Mouse (Mus musculus) limb, embryonic 15.5 days (tissue): Measurements from ENCODE around the gene Wdr5. TPM values are rescaled to one million over a fixed set of nuclear protein-coding genes. Genes with fewer than 3 reads are reported as not detected.
A peak's percentile ranks its signal among the peaks of the same experiment; 100 is the strongest.
"Not testable (repeated sequence)": the region's sequence is repeated elsewhere in the genome, so short reads cannot be mapped to it uniquely, and the experiment has no call there.

ENCODE experiments used
- ATAC-seq: fragments of 200-750 bp; cut with Nextera tagmentation; 2 replicates; pipeline ENCODE4 v1.8.0; 2017; ENCODE audit warnings: low read depth, moderate TSS enrichment; ENCODE audit not compliant: insufficient number of reproducible peaks, low FRiP score, low TSS enrichment
- H3K27ac ChIP-seq: fragments of 300-500 bp; sonication (generic); 2 replicates; pipeline ENCODE4 v1.5.1; 2015; ENCODE audit warnings: moderate library complexity, mild to moderate bottlenecking, inconsistent platforms
- H3K27me3 ChIP-seq: fragments of 300-500 bp; sonication (generic); 2 replicates; pipeline ENCODE4 v1.6.1; 2015; ENCODE audit warnings: inconsistent platforms
- H3K36me3 ChIP-seq: fragments of 300-500 bp; sonication (generic); 2 replicates; pipeline ENCODE4 v1.6.1; 2015; ENCODE audit warnings: inconsistent platforms
- H3K4me1 ChIP-seq: fragments of 300-500 bp; sonication (generic); 2 replicates; pipeline ENCODE4 v1.6.1; 2015; ENCODE audit warnings: inconsistent platforms
- H3K4me2 ChIP-seq: fragments of 300-500 bp; sonication (generic); 2 replicates; pipeline ENCODE4 v1.6.1; 2015; ENCODE audit warnings: mild to moderate bottlenecking, inconsistent platforms
- H3K4me3 ChIP-seq: fragments of 300-500 bp; sonication (generic); 2 replicates; pipeline ENCODE4 v1.5.1; 2015; ENCODE audit warnings: mild to moderate bottlenecking, inconsistent platforms
- H3K9ac ChIP-seq: fragments of 300-500 bp; sonication (generic); 2 replicates; pipeline ENCODE4 v1.6.1; 2015; ENCODE audit warnings: inconsistent platforms
- H3K9me3 ChIP-seq: fragments of 300-500 bp; sonication (generic); 2 replicates; pipeline ENCODE4 v1.6.1; 2016; ENCODE audit warnings: inconsistent platforms
- WGBS: fragments of 180-500 bp; shearing (Covaris S2); methylation state at CpG from one replicate; pipeline ENCODE4 v1.1.7; 2015; 5-methylcytosine and 5-hydroxymethylcytosine counted together
- polyA plus RNA-seq: library from polyadenylated mRNA; unstranded; fragments of >200 nt; fragmentation: Nextera tagmentation; extraction: Ambion mirVana; gene quantifications from 2 replicates; pipeline ENCODE4 v1.2.1, GENCODE M21; 2015

The Wdr5 gene
- polyA plus RNA-seq, 1 experiment from 2014 or later: 51.2 TPM

DNA sequence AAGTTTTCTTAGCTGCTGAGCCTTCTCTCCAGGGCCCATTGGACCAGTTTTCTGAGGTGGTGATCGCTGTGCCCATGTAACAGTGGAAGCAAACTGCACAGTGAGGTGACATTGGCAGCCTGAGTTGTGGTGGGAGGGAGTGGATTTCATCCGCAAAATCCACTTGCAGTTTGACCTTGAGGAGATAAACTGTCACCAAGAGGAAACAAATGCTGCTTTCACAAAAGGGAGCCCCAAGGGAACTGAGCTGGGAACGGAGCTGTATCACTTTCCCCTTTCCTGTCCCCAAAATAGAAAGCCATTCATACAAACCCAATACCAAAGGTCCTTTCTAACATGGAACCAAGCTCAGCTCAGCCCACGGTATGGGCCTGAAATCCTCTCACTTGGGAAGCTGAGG lies 35.1 kb upstream of the Wdr5 start:
- Histone ChIP-seq H3K4me2 (no peak overlapping the region), H3K4me1 (peaks cover 7% of the 10 kb centered on the region), H3K27ac (no peak overlapping the region), H3K9me3 (no peaks in the 10 kb centered on the region), H3K27me3 (no peaks in the 10 kb centered on the region), H3K36me3 (no peaks in the 10 kb centered on the region), H3K4me3 (no peak overlapping the region), H3K9ac (no peak overlapping the region)
- ATAC-seq: no peak
- 74% methylated on average over 4 of the region's 4 CpGs for WGBS

DNA sequence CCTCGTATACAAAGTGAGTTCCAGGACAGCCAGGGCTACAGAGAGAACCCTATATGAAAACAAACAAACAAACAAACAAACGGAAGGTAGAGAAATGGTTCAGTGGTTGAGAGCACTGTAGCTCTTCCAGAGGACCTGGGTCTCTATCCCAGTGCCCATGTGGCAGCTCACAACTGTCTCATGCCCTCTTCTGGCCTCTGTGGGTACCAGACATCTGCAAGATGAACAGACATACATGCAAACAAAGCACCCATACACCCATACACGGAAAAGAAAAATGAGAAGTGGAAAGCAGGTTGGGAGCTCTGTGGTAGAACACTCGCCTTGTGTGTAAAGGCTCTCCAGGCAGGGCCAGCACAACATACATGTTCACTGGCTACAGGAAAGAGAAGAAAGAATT lies 34.6 kb upstream of the Wdr5 start:
- Histone ChIP-seq H3K4me2 (no peak overlapping the region), H3K4me1 (peaks cover 7% of the 10 kb centered on the region), H3K9me3 (no peaks in the 10 kb centered on the region), H3K36me3 (no peaks in the 10 kb centered on the region), H3K27me3 (no peaks in the 10 kb centered on the region), H3K4me3 (no peak overlapping the region), H3K27ac (no peak overlapping the region), H3K9ac (no peak overlapping the region)
- no peak for ATAC-seq
- 67% methylated on average over 4 of the region's 4 CpGs for WGBS

DNA sequence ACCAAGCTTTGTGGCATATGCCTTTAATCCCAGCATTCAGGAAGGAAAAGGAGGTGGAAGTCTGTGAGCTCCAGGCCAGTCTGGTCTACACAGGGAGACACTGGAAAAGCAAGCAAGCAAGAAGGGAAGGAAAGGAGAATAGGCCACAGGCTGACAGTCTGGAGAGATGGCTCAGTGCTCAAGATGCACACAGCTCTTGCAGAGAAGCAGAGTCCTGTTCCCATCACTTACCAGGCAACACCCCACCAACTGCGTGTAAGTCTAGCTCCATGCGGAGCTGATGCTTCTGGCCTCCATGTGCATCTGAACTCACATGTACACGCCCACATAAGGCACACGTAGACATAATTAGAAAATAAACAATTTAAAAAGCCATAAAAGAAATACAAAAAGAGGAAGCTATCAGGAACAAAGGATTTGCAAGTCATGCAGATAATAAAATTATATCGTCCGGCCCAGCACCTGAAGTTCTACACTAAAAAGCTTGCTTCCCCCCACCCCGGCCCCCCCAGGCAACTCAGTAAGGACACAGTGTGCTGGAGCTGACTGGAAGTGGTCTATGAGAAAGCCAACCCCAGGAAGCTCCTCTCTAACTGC lies 32.6 kb upstream of the Wdr5 start:
- Histone ChIP-seq H3K9ac (no peak overlapping the region), H3K27me3 (no peaks in the 10 kb centered on the region), H3K4me1 (no peaks in the 10 kb centered on the region), H3K4me2 (no peak overlapping the region), H3K4me3 (no peak overlapping the region), H3K9me3 (no peaks in the 10 kb centered on the region), H3K36me3 (no peaks in the 10 kb centered on the region), H3K27ac (no peak overlapping the region)
- no peak for ATAC-seq
- 62% methylated on average over 7 of the region's 7 CpGs for WGBS

DNA sequence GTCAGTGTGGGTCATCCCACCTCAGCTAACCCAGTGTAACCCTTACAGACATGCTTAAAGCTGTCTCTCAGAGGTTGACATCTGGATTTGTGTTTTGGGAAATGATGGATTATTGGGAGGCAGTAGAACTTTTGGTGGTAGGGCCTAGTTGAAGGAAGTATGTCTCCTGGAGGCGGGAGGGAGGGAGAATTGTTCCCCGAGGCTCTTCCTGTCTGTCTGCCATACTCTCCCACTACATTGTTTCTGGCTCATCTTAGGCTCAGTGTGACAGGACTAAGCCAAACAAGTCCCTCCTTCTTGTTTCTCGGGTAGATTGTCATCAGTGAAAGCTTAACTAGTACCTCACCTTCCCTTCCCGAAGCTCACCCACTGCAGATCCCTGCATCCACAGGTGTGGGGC lies 28.2 kb upstream of the Wdr5 start:
- 71% methylated on average over 4 of the region's 4 CpGs for WGBS
- no peak overlapping the region for H3K9ac ChIP-seq
- H3K4me2 ChIP-seq: no peak overlapping the region
- no peaks in the 10 kb centered on the region for H3K4me1 ChIP-seq
- H3K27me3 ChIP-seq: no peaks in the 10 kb centered on the region
- no peaks in the 10 kb centered on the region for H3K36me3 ChIP-seq
- no peak for ATAC-seq
- no peak overlapping the region for H3K4me3 ChIP-seq
- H3K27ac ChIP-seq: no peak overlapping the region
- no peaks in the 10 kb centered on the region for H3K9me3 ChIP-seq

DNA sequence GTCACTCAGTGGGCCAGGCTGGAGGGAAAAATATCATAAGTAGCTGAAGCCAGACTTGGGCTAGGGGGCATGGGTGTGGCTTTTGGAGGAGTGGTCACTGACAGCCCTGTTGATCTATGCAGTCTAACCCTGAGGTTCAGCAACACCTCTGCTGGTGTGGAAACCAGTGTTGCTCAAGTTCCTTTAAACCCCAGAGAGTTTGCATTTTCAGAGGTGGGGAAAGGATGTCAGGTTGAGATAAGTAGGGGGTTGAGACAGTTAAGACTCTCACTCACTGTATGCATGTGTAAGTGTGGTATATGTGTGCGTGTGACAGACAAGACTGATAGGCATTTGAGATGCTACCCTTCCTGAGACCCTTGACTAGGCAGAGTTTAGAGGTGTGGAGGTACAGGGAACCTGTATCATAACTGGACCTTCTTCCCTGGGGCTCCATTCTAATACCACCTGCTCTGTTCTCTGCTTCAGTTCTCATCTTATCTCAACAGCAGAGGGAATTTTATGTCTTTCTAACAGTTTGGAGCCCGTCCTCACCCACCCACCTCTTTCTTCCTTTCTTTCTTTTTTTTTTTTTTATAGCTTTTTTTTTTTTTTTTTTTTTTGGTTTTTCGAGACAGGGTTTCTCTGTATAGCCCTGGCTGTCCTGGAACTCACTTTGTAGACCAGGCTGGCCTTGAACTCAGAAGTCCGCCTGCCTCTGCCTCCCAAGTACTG lies 27.5 kb upstream of the Wdr5 start:
- Histone ChIP-seq H3K36me3 (no peaks in the 10 kb centered on the region), H3K27ac (no peak overlapping the region), H3K4me1 (no peaks in the 10 kb centered on the region), H3K9me3 (no peaks in the 10 kb centered on the region), H3K4me2 (no peak overlapping the region), H3K27me3 (no peaks in the 10 kb centered on the region), H3K9ac (no peak overlapping the region), H3K4me3 (no peak overlapping the region)
- no peak for ATAC-seq
- WGBS: 69% methylated on average over 3 of the region's 4 CpGs

DNA sequence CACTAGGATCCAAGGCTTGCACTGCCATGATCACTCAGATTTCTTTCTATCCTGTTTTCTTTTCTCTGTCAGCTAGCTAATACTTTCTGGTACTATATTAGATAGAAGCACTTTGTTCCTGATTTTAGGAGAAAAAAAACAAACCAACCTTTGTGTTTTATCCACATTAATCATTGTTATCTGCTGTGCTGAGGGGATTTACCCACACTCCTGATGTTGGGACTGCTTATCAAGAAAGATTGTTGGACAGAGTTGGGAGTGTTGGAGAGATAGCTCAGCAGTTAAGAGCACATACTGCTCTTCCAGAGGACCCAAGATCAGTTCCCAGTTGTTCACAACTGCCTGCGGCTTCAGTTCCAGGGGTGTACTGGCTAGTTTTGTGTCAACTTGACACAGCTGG lies 26.6 kb upstream of the Wdr5 start:
- no peak overlapping the region for H3K4me2 ChIP-seq
- no peaks in the 10 kb centered on the region for H3K27me3 ChIP-seq
- no peaks in the 10 kb centered on the region for H3K36me3 ChIP-seq
- H3K4me1 ChIP-seq: no peaks in the 10 kb centered on the region
- H3K9ac ChIP-seq: no peak overlapping the region
- no peak for ATAC-seq
- WGBS: 100% methylated on average over 1 of the region's 1 CpGs
- no peak overlapping the region for H3K4me3 ChIP-seq
- H3K27ac ChIP-seq: no peak overlapping the region
- H3K9me3 ChIP-seq: no peaks in the 10 kb centered on the region

DNA sequence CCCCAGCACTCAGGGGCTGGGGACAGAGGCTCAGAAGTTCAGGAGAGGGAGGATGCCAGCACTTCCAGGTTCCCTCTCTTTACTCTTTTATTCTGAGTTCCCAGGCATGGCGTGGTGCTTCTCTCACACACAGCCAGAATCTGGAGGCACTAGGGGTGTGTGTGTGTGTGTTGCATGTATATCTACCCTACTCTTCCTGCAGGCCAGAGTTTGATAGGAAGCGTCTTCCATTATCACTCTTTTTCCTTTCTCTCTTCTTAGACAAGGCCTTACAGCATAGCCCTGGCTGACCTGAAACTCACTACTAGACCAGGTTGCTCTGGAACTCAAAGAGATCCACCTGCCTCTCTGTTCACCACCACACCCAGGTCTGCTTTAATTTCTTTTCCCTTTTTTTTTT lies 24.0 kb upstream of the Wdr5 start:
- 85% methylated on average over 2 of the region's 2 CpGs for WGBS
- H3K4me1 ChIP-seq: no peaks in the 10 kb centered on the region

DNA sequence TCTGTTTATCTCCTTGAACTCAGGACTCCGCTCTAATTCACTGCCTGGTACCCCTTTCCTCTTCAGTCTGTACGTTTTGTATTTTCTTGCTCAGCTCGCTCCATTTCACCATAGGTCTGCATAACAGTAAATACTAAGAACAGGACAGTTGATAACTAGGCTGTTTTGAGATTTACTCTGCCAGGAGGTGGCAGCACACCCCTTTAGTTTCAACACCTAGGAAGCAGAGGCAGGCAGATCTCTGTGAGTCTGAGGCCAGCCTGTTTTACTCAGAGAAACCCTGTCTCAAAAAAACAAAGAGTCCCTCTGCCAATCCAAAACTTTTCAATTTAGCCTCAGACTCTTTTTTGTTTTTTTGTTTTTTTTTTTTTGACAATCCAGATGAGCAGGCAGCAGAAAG lies 21.0 kb upstream of the Wdr5 start:
- no peaks in the 10 kb centered on the region for H3K36me3 ChIP-seq
- H3K4me1 ChIP-seq: peaks cover 3% of the 10 kb centered on the region; the same call in 1 of the 2 replicates
- no peaks in the 10 kb centered on the region for H3K27me3 ChIP-seq
- 93% methylated on average over 3 of the region's 3 CpGs for WGBS
- no peak overlapping the region for H3K4me2 ChIP-seq
- H3K9ac ChIP-seq: no peak overlapping the region
- H3K4me3 ChIP-seq: no peak overlapping the region
- H3K9me3 ChIP-seq: no peaks in the 10 kb centered on the region
- no peak overlapping the region for H3K27ac ChIP-seq
- ATAC-seq: no peak

More for the DNA sequence above, 24.0 kb upstream of the Wdr5 start:
- H3K36me3 ChIP-seq: no peaks in the 10 kb centered on the region
- ATAC-seq: no peak
- no peak overlapping the region for H3K27ac ChIP-seq
- H3K9me3 ChIP-seq: no peaks in the 10 kb centered on the region
- no peaks in the 10 kb centered on the region for H3K27me3 ChIP-seq
- H3K9ac ChIP-seq: no peak overlapping the region
- no peak overlapping the region for H3K4me3 ChIP-seq
- no peak overlapping the region for H3K4me2 ChIP-seq

DNA sequence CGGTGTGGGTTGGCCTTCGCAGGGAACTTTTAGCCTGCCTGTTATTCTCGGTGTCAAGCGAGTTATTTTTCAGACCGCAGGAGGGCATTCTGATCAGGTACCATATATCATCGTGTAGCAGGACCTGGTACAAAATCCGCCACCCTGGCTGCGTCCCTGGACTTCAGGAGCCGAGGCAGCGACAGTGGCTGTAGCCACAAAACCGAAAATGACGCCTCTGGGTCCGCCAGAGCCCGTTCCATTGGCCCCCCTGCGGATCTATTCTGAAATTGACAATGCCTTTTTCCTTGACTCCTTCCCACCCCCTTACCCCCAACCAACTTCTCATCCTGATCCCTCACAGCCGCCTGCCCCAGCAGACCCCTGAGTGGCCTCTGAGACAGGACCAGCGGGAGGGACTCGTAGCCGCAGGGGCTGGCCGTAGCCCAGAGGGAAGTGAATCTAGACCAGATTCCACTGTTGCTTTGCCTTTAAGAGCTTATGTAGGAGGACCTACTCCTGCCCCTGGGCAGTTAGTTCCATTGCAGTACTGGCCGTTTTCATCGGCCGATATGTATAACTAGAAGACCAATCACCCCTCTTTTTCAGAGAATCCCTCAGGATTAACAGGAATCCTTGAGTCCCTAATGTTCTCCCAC lies 18.4 kb upstream of the Wdr5 start:
- no peak for ATAC-seq
- Histone ChIP-seq H3K27ac (no peak overlapping the region), H3K4me3 (peak overlapping the region; percentile 31), H3K36me3 (no peaks in the 10 kb centered on the region), H3K9ac (no peak overlapping the region), H3K4me2 (peak overlapping the region; percentile 47), H3K4me1 (peaks cover 3% of the 10 kb centered on the region; the same call in 1 of the 2 replicates), H3K9me3 (no peaks in the 10 kb centered on the region), H3K27me3 (no peaks in the 10 kb centered on the region)
- 59% methylated on average over 23 of the region's 23 CpGs for WGBS

DNA sequence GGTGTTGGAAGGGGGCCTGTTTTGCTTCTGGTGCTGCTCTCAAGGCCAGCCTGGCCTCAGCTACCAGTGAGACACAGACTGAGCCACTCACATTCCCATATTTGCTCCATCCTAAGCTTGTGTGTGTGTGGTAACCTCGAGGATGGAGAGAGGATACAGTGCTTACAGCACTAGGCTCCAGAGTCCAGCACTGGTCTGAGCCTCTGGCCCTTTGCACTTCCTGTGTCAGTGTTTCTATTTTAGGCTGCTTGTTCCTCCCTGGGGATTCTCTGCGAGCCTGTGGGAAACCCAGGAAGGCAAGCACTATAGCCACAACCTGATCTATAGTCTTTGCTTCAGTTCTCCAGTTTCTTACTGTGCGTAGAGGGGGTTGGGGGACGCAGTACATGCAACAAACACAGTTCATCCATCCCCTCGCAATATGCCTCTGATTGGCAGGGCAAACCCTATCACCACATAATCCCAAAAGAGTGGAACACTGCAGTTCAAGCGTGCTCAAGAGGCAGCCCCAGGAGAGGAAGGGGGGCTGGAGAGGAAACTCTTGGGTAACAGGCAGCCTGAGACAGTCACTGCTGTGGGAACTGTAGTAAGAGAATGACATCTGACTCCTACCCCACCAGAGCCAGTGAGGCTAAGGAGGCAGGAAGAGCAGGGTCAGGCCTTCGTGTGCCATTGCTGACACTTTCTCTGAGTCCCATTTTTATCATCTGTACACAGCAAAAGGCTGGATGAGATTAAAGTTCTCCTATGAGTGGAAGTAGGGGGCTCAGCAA lies 10.7 kb upstream of the Wdr5 start:
- peaks cover 20% of the 10 kb centered on the region for H3K4me1 ChIP-seq
- 55% methylated on average over 7 of the region's 7 CpGs for WGBS
- H3K4me2 ChIP-seq: no peak overlapping the region
- no peaks in the 10 kb centered on the region for H3K36me3 ChIP-seq
- H3K9ac ChIP-seq: no peak overlapping the region
- no peaks in the 10 kb centered on the region for H3K9me3 ChIP-seq
- peak overlapping the region; percentile 51; the same call in 1 of the 2 replicates for H3K27ac ChIP-seq
- no peak overlapping the region for H3K4me3 ChIP-seq
- ATAC-seq: peak; percentile 55; the same call in 1 of the 2 replicates
- no peaks in the 10 kb centered on the region for H3K27me3 ChIP-seq

DNA sequence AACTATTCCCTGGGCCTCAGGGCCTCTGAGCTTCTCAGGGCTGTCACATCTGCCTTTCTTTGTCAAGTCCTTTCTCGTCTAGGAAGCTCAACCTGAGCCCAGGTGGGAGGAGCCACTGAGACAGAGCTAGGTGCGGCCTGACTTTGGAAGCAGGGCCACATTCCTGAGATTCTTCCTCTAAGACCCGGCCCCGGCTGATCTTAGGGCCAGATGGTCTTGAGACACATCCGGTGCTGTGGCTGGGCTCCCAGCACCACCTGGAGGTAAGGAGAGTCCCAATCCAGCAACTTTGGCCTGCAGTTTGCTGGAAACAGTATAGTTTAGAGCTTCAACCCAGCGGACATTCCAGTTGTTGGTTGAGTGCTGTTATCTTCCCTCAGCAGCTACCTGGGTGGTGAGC lies 9.4 kb upstream of the Wdr5 start:
- Histone ChIP-seq H3K4me2 (no peak overlapping the region), H3K4me1 (peaks cover 20% of the 10 kb centered on the region), H3K9ac (no peak overlapping the region), H3K27me3 (no peaks in the 10 kb centered on the region), H3K4me3 (no peak overlapping the region), H3K9me3 (no peaks in the 10 kb centered on the region), H3K27ac (peak overlapping the region; percentile 51), H3K36me3 (no peaks in the 10 kb centered on the region)
- 7% methylated on average over 6 of the region's 6 CpGs for WGBS
- peak; percentile 74 for ATAC-seq

DNA sequence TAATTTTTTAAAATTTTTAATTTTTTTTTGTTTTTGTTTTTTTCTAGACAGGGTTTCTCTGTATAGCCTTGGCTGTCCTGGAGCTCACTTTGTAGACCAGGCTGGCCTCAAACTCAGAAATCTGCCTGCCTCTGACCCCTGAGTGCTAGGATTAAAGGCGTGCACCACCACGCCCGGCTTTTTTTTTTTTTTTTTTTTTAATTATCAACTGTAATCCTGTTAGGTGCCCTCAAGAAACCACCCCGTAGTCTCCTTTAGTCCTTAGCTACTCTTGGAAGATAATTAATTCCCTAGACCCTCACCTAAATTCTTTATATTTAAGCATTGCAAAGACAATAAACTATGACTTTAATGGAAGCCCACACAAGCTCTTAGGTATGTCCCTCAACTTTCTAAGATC lies 8.3 kb upstream of the Wdr5 start:
- not testable (repeated sequence) for H3K9ac ChIP-seq, H3K4me2 ChIP-seq, H3K9me3 ChIP-seq, ATAC-seq, H3K36me3 ChIP-seq, H3K4me3 ChIP-seq, H3K27ac ChIP-seq, H3K27me3 ChIP-seq
- peaks cover 20% of the 10 kb centered on the region for H3K4me1 ChIP-seq
- WGBS: 78% methylated on average over 4 of the region's 4 CpGs
